Mouse (Mus musculus) G1E (cell line): ENCODE measurements around the gene Lsm7.

Experiments used
- CTCF ChIP-seq: IDR thresholded peaks from 2 replicates; pipeline ENCODE4 v1.5.1; 2012; ENCODE audit warnings: low read depth, low read length, inconsistent platforms, mixed read lengths
- GATA1 ChIP-seq: IDR thresholded peaks from 2 replicates; pipeline ENCODE4 v1.6.1; 2012; ENCODE audit warnings: borderline replicate concordance, low read length, inconsistent platforms, mixed read lengths
- GATA2 ChIP-seq: IDR thresholded peaks from 2 replicates; pipeline ENCODE4 v1.6.1; 2012; ENCODE audit warnings: low read depth, low read length, inconsistent platforms, borderline replicate concordance
- POLR2AphosphoS5 ChIP-seq: IDR thresholded peaks from 2 replicates; pipeline ENCODE4 v1.6.1; 2012; ENCODE audit warnings: low read depth, low read length, inconsistent platforms; ENCODE audit not compliant: insufficient replicate concordance
- TAL1 ChIP-seq: conservative IDR thresholded peaks from 2 replicates; pipeline ENCODE4 v1.6.1; 2012; ENCODE audit warnings: low read depth, low read length, inconsistent platforms, mixed read lengths

- TF ChIP-seq CTCF (no peak), GATA1 (no peak), GATA2 (no peak), POLR2AphosphoS5 (no peak), TAL1 (no peak)
Measured at GRCm38 (mm10) chr10:80807057-80807627, 47.9 kb downstream of the Lsm7 start.
